Mouse (Mus musculus) lung, embryonic 14.5 days (tissue): ENCODE results near the gene Fggy. TPM values are rescaled to one million over a fixed set of nuclear protein-coding genes. Genes with fewer than 3 reads are reported as not detected.
A peak's percentile ranks its signal among the peaks of the same experiment; 100 is the strongest.

Source experiments
- ATAC-seq: fragments of 200-750 bp; cut with Nextera tagmentation; 2 replicates; pipeline ENCODE4 v1.8.0; 2017; ENCODE audit warnings: mild to moderate bottlenecking, moderate TSS enrichment, moderate library complexity; ENCODE audit not compliant: insufficient read depth
- DNase-seq: peaks from one replicate; pipeline ENCODE4 v3.0.0-alpha.2; 2015
- H3K27ac ChIP-seq: fragments of 300-500 bp; sonication (generic); 2 replicates; pipeline ENCODE4 v1.5.1; 2014; ENCODE audit warnings: low read depth, mild to moderate bottlenecking, moderate library complexity
- H3K27me3 ChIP-seq: fragments of 300-500 bp; sonication (generic); 2 replicates; pipeline ENCODE4 v1.6.1; 2014; ENCODE audit warnings: low read length, control low read depth; ENCODE audit not compliant: insufficient read depth
- H3K36me3 ChIP-seq: fragments of 300-500 bp; sonication (generic); 2 replicates; pipeline ENCODE4 v1.6.1; 2014; ENCODE audit warnings: control low read depth; ENCODE audit not compliant: insufficient read depth
- H3K4me1 ChIP-seq: fragments of 300-500 bp; sonication (generic); 2 replicates; pipeline ENCODE4 v1.6.1; 2014; ENCODE audit warnings: antibody characterized with exemption, control low read depth; ENCODE audit not compliant: insufficient read depth
- H3K4me2 ChIP-seq: fragments of 300-500 bp; sonication (generic); 2 replicates; pipeline ENCODE4 v1.6.1; 2014; ENCODE audit warnings: mild to moderate bottlenecking
- H3K4me3 ChIP-seq: fragments of 300-500 bp; sonication (generic); 2 replicates; pipeline ENCODE4 v1.5.1; 2014; ENCODE audit warnings: low read depth, low read length
- H3K9ac ChIP-seq: fragments of 300-500 bp; sonication (generic); 2 replicates; pipeline ENCODE4 v1.6.1; 2014
- H3K9me3 ChIP-seq: fragments of 300-500 bp; sonication (generic); 2 replicates; pipeline ENCODE4 v1.6.1; 2016; ENCODE audit warnings: low read depth, low read length, control low read depth
- CTCF ChIP-seq: IDR thresholded peaks from 2 replicates; pipeline ENCODE4 v1.5.1; 2016; ENCODE audit warnings: antibody characterized with exemption, low read depth
- WGBS: fragments of 180-500 bp; shearing (Covaris S2); extraction: QIAGEN DNeasy Blood & Tissue Kit; methylation state at CpG from one replicate; pipeline ENCODE4 v1.1.7; 2014; 5-methylcytosine and 5-hydroxymethylcytosine counted together
- polyA plus RNA-seq: library from polyadenylated mRNA; unstranded; fragments of >200 nt; fragmentation: Nextera tagmentation; extraction: Ambion mirVana; gene quantifications from 2 replicates; pipeline ENCODE4 v1.2.1, GENCODE M21; 2014

The Fggy gene
- polyA plus RNA-seq, 1 experiment from 2014 or later = 9.8 TPM

- DNase-seq (no peak), ATAC-seq (no peak)
- no peaks in the 10 kb centered on the region for H3K36me3 ChIP-seq
- H3K4me3 ChIP-seq = no peak overlapping the region
- no peak overlapping the region for H3K27ac ChIP-seq
- no peaks in the 10 kb centered on the region for H3K9me3 ChIP-seq
- H3K27me3 ChIP-seq = no peaks in the 10 kb centered on the region
- TF ChIP-seq CTCF = no peak
- H3K9ac ChIP-seq = no peak overlapping the region
- WGBS = 61% methylated on average over 4 of the region's 4 CpGs
- no peaks in the 10 kb centered on the region for H3K4me1 ChIP-seq
- H3K4me2 ChIP-seq = no peak overlapping the region
These were observed 68.3 kb downstream of the Fggy start for GRCm38 (mm10) chr4:95625651-95626050.

- H3K4me3 ChIP-seq = no peak overlapping the region
- WGBS = 93% methylated on average over 3 of the region's 3 CpGs
- no peaks in the 10 kb centered on the region for H3K4me1 ChIP-seq
- H3K9ac ChIP-seq = no peak overlapping the region
- TF ChIP-seq CTCF = no peak
- no peaks in the 10 kb centered on the region for H3K36me3 ChIP-seq
- H3K27ac ChIP-seq = no peak overlapping the region
- ATAC-seq (no peak), DNase-seq (no peak)
- H3K4me2 ChIP-seq = no peak overlapping the region
- H3K9me3 ChIP-seq = no peaks in the 10 kb centered on the region
- H3K27me3 ChIP-seq = no peaks in the 10 kb centered on the region
These were observed 68.9 kb downstream of the Fggy start for GRCm38 (mm10) chr4:95626186-95626585.

GRCm38 (mm10) chr4:95634903-95635302 is 77.6 kb downstream of the Fggy start:
- ATAC-seq (no peak), DNase-seq (no peak)
- H3K9ac ChIP-seq = no peak overlapping the region
- H3K27ac ChIP-seq = no peak overlapping the region
- H3K9me3 ChIP-seq = no peaks in the 10 kb centered on the region
- TF ChIP-seq CTCF = no peak
- H3K36me3 ChIP-seq = no peaks in the 10 kb centered on the region
- H3K4me1 ChIP-seq = no peaks in the 10 kb centered on the region
- 82% methylated on average over 3 of the region's 3 CpGs for WGBS
- H3K4me3 ChIP-seq = no peak overlapping the region
- no peaks in the 10 kb centered on the region for H3K27me3 ChIP-seq
- H3K4me2 ChIP-seq = no peak overlapping the region

GRCm38 (mm10) chr4:95636937-95637749 is 79.8 kb downstream of the Fggy start:
- Histone ChIP-seq H3K9ac (no peak overlapping the region), H3K27ac (peak overlapping the region; percentile 71; the same call in 1 of the 2 replicates), H3K36me3 (no peaks in the 10 kb centered on the region), H3K4me1 (no peaks in the 10 kb centered on the region), H3K27me3 (no peaks in the 10 kb centered on the region), H3K4me2 (no peak overlapping the region), H3K9me3 (no peaks in the 10 kb centered on the region), H3K4me3 (no peak overlapping the region)
- no peak for TF ChIP-seq CTCF
- 38% methylated on average over 7 of the region's 7 CpGs for WGBS
- ATAC-seq (peak; percentile 83), DNase-seq (peak; percentile 74)

GRCm38 (mm10) chr4:95638063-95638462 is 80.8 kb downstream of the Fggy start:
- TF ChIP-seq CTCF = no peak
- 74% methylated on average over 3 of the region's 3 CpGs for WGBS
- Histone ChIP-seq H3K4me3 (no peak overlapping the region), H3K9ac (no peak overlapping the region), H3K27me3 (no peaks in the 10 kb centered on the region), H3K9me3 (no peaks in the 10 kb centered on the region), H3K36me3 (no peaks in the 10 kb centered on the region), H3K4me2 (no peak overlapping the region), H3K27ac (peak overlapping the region; percentile 71; the same call in 1 of the 2 replicates), H3K4me1 (no peaks in the 10 kb centered on the region)
- DNase-seq (no peak), ATAC-seq (no peak)

GRCm38 (mm10) chr4:95640831-95641230 is 83.5 kb downstream of the Fggy start:
- 61% methylated on average over 1 of the region's 1 CpGs for WGBS
- Histone ChIP-seq H3K4me1 (no peaks in the 10 kb centered on the region), H3K27me3 (no peaks in the 10 kb centered on the region), H3K4me2 (no peak overlapping the region), H3K36me3 (no peaks in the 10 kb centered on the region), H3K4me3 (no peak overlapping the region), H3K27ac (no peak overlapping the region), H3K9ac (no peak overlapping the region), H3K9me3 (no peaks in the 10 kb centered on the region)
- ATAC-seq (no peak), DNase-seq (no peak)
- no peak for TF ChIP-seq CTCF

- Histone ChIP-seq H3K4me2 (no peak overlapping the region), H3K27me3 (no peaks in the 10 kb centered on the region), H3K9me3 (no peaks in the 10 kb centered on the region), H3K36me3 (no peaks in the 10 kb centered on the region), H3K4me1 (no peaks in the 10 kb centered on the region), H3K27ac (no peak overlapping the region), H3K4me3 (no peak overlapping the region), H3K9ac (no peak overlapping the region)
- ATAC-seq (no peak), DNase-seq (no peak)
- 44% methylated on average over 5 of the region's 5 CpGs for WGBS
- TF ChIP-seq CTCF = no peak
These were observed 86.7 kb downstream of the Fggy start for GRCm38 (mm10) chr4:95644048-95644447.
